Mouse (Mus musculus) liver, embryonic 14.5 days (tissue): ENCODE measurements around the gene B3gnt6. TPM values are rescaled to one million over a fixed set of nuclear protein-coding genes. Genes with fewer than 3 reads are reported as not detected.

Experiments used
- ATAC-seq: fragments of 200-750 bp; cut with Nextera tagmentation; 2 replicates; pipeline ENCODE4 v1.8.0; 2017; ENCODE audit warnings: moderate number of reproducible peaks, mild to moderate bottlenecking, moderate library complexity; ENCODE audit not compliant: insufficient read depth
- DNase-seq, 3 experiments: peaks; one replicate each; pipeline ENCODE4 v3.0.0-alpha.2; 2012 to 2013; ENCODE audit warnings: low read depth in 3 of 3, low spot score in 3 of 3
- H3K27ac ChIP-seq: fragments of 300-500 bp; sonication (generic); 2 replicates; pipeline ENCODE4 v1.5.1; 2014; ENCODE audit warnings: moderate library complexity, mild to moderate bottlenecking, control low read depth, inconsistent platforms
- H3K27me3 ChIP-seq: fragments of 300-500 bp; sonication (generic); 2 replicates; pipeline ENCODE4 v1.6.1; 2014; ENCODE audit warnings: mild to moderate bottlenecking, low read length, moderate library complexity; ENCODE audit not compliant: control insufficient read depth, insufficient read depth
- H3K36me3 ChIP-seq: fragments of 300-500 bp; sonication (generic); replicated peaks from 2 replicates; pipeline ENCODE4 v1.6.1; 2014; ENCODE audit warnings: low read depth; ENCODE audit not compliant: control insufficient read depth, insufficient read depth
- H3K4me1 ChIP-seq, 2 experiments: fragments of 200-500 bp in 1 of 2; fragments of 300-500 bp in 1 of 2; sonication (generic) in 1 of 2; replicated peaks; 2 replicates each; pipeline ENCODE4 v1.6.1; 2012 to 2014; ENCODE audit warnings: antibody characterized with exemption in 1 of 2, inconsistent platforms in 1 of 2, low read length in 1 of 2; ENCODE audit not compliant: control insufficient read depth in 2 of 2, insufficient read depth in 2 of 2
- H3K4me2 ChIP-seq: fragments of 300-500 bp; sonication (generic); 2 replicates; pipeline ENCODE4 v1.6.1; 2014; ENCODE audit warnings: low read depth, mild to moderate bottlenecking, control low read depth, moderate library complexity
- H3K4me3 ChIP-seq, 2 experiments: fragments of 200-500 bp in 1 of 2; fragments of 300-500 bp in 1 of 2; sonication (generic) in 1 of 2; 2 replicates each; pipeline ENCODE4 v1.5.1; 2012 to 2014; ENCODE audit warnings: low read depth in 2 of 2, low read length in 2 of 2, mild to moderate bottlenecking in 2 of 2, control low read depth in 1 of 2, inconsistent platforms in 1 of 2, moderate library complexity in 1 of 2; ENCODE audit not compliant: insufficient read depth in 1 of 2
- H3K9ac ChIP-seq: fragments of 300-500 bp; sonication (generic); replicated peaks from 2 replicates; pipeline ENCODE4 v1.6.1; 2014; ENCODE audit warnings: mild to moderate bottlenecking, control low read depth, moderate library complexity
- H3K9me3 ChIP-seq: fragments of 300-500 bp; sonication (generic); 2 replicates; pipeline ENCODE4 v1.6.1; 2016; ENCODE audit warnings: low read length, mixed read lengths; ENCODE audit not compliant: control insufficient read depth
- CTCF ChIP-seq: IDR thresholded peaks from 2 replicates; pipeline ENCODE4 v1.5.1; 2016; ENCODE audit warnings: antibody characterized with exemption, low read depth, control low read depth
- EP300 ChIP-seq: IDR thresholded peaks from 2 replicates; pipeline ENCODE4 v1.6.1; 2016; ENCODE audit warnings: antibody characterized with exemption, low read depth
- WGBS: fragments of 180-500 bp; shearing (Covaris S2); extraction: QIAGEN DNeasy Blood & Tissue Kit; methylation state at CpG from one replicate; pipeline ENCODE4 v1.1.7; 2014; ENCODE audit not compliant: insufficient replicate concordance; 5-methylcytosine and 5-hydroxymethylcytosine counted together
- polyA plus RNA-seq, 2 experiments: library from polyadenylated mRNA; depleted of rRNA in 1 of 2; stranded (reverse) in 1 of 2; unstranded in 1 of 2; fragments of >200 nt; fragmentation: Nextera tagmentation in 1 of 2; extraction: Ambion mirVana in 1 of 2; gene quantifications; 2 replicates each; pipeline versions ENCODE4 v1.2.1 to v1.2.3; 2012 to 2014

B3gnt6 gene
- polyA plus RNA-seq, 2 experiments: 0.03 TPM; not detected in 1

DNA sequence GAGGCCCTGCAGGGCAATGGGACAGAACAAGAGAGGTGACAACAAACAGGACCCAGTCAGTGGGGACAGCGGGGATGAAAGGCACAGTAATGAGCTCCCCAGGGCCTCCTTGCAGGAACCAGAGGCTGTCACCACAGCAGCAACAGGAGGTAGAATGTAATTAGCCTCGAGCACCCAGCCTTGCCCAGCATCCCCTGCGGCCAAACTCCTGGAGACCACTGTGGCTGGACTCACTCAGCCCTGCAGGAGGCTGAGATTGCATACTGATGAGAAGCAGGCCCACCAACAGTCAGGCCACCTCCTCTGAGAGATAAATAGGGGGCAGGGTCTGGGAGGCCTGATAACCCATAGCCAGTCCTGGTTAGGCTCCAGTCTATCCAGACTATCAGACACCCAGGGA lies 49.5 kb downstream of the B3gnt6 start:
- Histone ChIP-seq H3K36me3 (peaks cover 10% of the 10 kb centered on the region), H3K27me3 (no peaks in the 10 kb centered on the region), H3K4me3 (no peak overlapping the region), H3K9me3 (no peaks in the 10 kb centered on the region), H3K27ac (no peak overlapping the region), H3K4me1 (0 out of 4 replicates have a peak, but pooled peaks cover 0 to 3% of the 10 kb centered on the region in 2 experiments), H3K4me2 (no peak overlapping the region), H3K9ac (no peak overlapping the region)
- ATAC-seq (no peak), DNase-seq (no peak)
- TF ChIP-seq EP300: no peak
- TF ChIP-seq CTCF: no peak
- 51% methylated on average over 3 of the region's 3 CpGs for WGBS

DNA sequence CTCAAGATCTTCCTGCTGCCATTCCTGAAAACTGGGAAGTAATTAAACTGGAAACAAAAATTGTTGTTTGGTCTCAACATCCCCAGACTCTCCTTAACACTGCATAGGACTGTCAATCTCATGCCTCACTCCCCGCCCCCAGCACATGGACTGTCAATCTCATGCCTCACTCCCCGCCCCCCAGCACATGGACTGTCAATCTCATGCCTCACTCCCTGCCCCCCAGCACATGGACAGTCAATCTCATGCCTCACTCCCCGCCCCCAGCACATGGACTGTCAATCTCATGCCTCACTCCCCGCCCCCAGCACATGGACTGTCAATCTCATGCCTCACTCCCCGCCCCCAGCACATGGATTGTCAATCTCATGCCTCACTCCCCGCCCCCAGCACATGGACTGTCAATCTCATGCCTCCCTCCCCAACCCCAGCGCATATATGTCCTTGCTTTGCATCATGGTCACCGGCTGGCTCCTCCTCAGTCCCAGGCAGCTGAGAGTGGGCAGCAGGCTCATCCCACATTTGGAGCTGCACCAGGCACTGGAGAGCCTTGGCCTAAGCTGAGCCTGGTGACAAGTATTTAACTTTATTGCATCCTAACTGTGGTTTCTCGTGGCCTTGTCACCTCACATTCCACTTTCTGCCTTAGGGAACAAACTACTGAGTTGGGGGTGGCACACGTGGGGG lies 50.4 kb downstream of the B3gnt6 start:
- Histone ChIP-seq H3K9me3 (no peaks in the 10 kb centered on the region), H3K4me3 (no peak overlapping the region), H3K36me3 (peaks cover 8% of the 10 kb centered on the region), H3K27ac (no peak overlapping the region), H3K4me2 (no peak overlapping the region), H3K9ac (no peak overlapping the region), H3K4me1 (0 out of 4 replicates have a peak, but pooled peaks cover 0 to 3% of the 10 kb centered on the region in 2 experiments), H3K27me3 (no peaks in the 10 kb centered on the region)
- DNase-seq (no peak), ATAC-seq (no peak)
- TF ChIP-seq CTCF: no peak
- TF ChIP-seq EP300: no peak
- 69% methylated on average over 10 of the region's 10 CpGs for WGBS

DNA sequence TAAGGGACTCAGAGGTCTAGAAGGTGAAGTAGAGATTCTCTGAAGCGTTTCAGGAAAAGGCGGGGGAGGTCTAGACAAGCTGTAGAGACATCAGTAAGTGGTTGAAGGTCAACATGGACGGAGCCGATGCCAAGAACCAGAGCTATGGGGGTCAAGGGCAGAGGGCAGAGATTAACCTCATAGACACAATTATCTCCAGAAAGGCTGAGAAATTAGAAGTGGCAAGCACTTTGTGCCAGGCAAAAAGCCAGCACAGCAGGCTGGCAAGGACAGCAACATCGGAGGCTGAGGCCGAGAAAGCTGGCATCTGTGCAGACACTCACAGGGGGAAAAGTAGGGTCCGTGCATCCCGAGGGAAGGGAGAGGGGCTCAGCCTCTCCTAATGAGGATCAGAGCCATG lies 51.5 kb downstream of the B3gnt6 start:
- Histone ChIP-seq H3K4me3 (no peak overlapping the region), H3K9me3 (no peaks in the 10 kb centered on the region), H3K4me2 (no peak overlapping the region), H3K9ac (no peak overlapping the region), H3K27me3 (no peaks in the 10 kb centered on the region), H3K27ac (no peak overlapping the region), H3K36me3 (peaks cover 8% of the 10 kb centered on the region), H3K4me1 (0 out of 4 replicates have a peak, but pooled peaks cover 0 to 3% of the 10 kb centered on the region in 2 experiments)
- TF ChIP-seq CTCF: no peak
- TF ChIP-seq EP300: no peak
- ATAC-seq (no peak), DNase-seq (no peak)
- WGBS: 82% methylated on average over 8 of the region's 8 CpGs

DNA sequence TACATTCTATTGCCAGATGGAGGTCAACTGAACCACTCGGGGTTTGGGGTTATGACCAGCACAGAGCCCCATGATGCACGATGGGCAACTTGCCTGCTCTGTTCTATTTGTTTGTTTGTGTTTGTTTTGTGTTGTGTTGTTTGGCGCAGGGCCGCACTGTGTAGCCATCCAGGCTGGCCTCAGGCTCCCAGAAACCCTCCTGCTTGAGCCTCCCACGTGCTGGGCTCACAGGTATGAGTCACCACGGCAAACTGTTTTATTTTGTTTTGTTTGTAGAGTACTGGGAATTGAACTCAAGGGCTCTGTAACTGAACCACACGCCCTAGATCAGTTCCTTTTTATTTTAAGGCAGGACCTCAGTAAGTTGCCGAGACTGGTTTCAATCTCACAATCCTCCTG lies 52.8 kb downstream of the B3gnt6 start:
- H3K4me3 ChIP-seq: no peak overlapping the region
- no peak for DNase-seq
- TF ChIP-seq CTCF (no peak), EP300 (no peak)
- no peak overlapping the region for H3K27ac ChIP-seq
- no peak overlapping the region for H3K9ac ChIP-seq
- ATAC-seq: no peak
- H3K4me1 ChIP-seq: peaks cover 0 to 5% of the 10 kb centered on the region in 2 experiments; a peak in 1 of 4 replicates
- H3K9me3 ChIP-seq: no peaks in the 10 kb centered on the region
- no peaks in the 10 kb centered on the region for H3K27me3 ChIP-seq
- H3K36me3 ChIP-seq: peaks cover 3% of the 10 kb centered on the region
- 79% methylated on average over 8 of the region's 8 CpGs for WGBS
- H3K4me2 ChIP-seq: no peak overlapping the region

DNA sequence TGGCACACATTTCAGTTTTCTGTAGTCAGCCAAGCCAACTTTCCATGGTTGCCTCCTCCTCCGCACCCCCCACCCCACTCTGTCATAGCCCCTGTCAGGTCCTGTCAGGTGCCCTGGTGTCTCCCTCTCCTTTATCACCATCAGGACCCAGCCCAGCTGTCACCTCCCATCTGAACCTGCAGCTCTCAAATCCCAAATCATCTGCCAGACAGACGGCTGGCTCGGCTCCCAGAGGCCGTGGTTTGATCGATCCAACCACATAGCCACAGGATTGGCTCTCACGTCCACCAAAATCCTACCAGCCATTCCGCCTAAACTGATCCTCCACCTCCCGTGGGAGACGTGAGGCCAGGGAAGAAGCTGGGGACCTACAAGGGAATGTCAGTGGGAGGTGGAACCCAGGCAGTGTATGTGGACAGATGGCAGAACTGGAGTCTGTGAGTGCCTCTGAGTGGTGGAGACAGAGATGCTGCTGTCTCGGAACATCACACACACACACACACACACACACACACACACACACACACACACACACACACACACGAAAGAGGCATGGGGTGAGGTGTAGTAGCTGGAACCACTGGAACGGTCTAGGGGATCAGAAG lies 53.3 kb downstream of the B3gnt6 start:
- Histone ChIP-seq H3K27ac (no peak overlapping the region), H3K4me3 (no peak overlapping the region), H3K9me3 (no peaks in the 10 kb centered on the region), H3K27me3 (no peaks in the 10 kb centered on the region), H3K4me1 (peaks cover 0 to 7% of the 10 kb centered on the region in 2 experiments; a peak in 1 of 4 replicates), H3K4me2 (no peak overlapping the region), H3K36me3 (peaks cover 3% of the 10 kb centered on the region), H3K9ac (no peak overlapping the region)
- no peak for ATAC-seq
- no peak for DNase-seq
- 65% methylated on average over 12 of the region's 12 CpGs for WGBS
- TF ChIP-seq EP300 (no peak), CTCF (no peak)
